Mouse (Mus musculus): ENCODE measurements at regions not wholly inside any gene's neighbourhood (a gene's known extent, or its start where the extent isn't known, plus 50 kb on each side); places are given as distances from the start of the nearest gene placed in this dataset.

DNA sequence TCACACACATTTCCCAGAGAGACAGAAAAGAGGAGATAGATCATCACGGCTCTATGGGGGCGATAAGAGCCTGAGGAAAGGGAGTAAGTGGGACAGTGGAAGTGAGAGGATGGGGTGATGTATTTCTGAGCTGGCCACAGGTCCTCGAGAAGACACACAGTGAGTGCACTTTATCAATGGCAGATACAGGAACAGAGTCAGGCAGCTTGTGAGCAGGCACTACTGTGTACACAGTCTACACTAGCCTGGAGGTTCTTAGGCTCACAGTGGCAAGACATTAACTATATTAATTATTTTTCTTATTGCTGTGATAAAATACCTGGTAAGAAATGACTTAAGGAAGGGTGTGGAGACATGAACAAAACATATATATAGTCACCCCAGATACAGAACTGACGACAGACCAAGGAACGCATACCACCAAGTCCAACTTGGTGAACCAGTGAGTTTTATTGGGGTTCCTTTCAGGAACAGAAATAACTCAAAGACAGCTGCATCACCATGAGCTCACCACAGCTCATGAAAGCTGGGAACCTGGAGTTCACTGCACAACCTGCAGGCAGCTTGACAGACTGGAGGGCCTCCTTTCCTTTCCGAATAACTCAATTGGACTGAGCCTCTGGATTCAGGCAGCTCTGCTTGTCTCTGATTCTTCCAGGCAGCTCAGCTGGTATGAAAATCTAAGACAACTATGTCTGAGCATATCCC, 51.5 kb upstream of the Slc9a9 start:
- TF ChIP-seq MAFK (IDR thresholded peaks at IDR 0.05; ENCODE audit: insufficient read depth, low read depth, low read length) (no peak), ZC3H11A (IDR thresholded peaks at IDR 0.05; ENCODE audit: borderline replicate concordance, low read depth, low read length) (no peak), ZNF384 (IDR thresholded peaks at IDR 0.05; ENCODE audit: low read depth, low read length) (no peak), CHD2 (IDR thresholded peaks at IDR 0.05; ENCODE audit: low read depth, low read length) (no peak), HCFC1 (IDR thresholded peaks at IDR 0.05; ENCODE audit: borderline replicate concordance, insufficient read depth, low read length) (no peak)

Measured in ES-E14 (cell line).